Mouse (Mus musculus): ENCODE data around the gene Iqcn. TPM values are rescaled to one million over a fixed set of nuclear protein-coding genes. Genes with fewer than 3 reads are reported as not detected.

Gene Iqcn
- polyA plus RNA-seq, 1 experiment from 2014 or later: not detected

DNA sequence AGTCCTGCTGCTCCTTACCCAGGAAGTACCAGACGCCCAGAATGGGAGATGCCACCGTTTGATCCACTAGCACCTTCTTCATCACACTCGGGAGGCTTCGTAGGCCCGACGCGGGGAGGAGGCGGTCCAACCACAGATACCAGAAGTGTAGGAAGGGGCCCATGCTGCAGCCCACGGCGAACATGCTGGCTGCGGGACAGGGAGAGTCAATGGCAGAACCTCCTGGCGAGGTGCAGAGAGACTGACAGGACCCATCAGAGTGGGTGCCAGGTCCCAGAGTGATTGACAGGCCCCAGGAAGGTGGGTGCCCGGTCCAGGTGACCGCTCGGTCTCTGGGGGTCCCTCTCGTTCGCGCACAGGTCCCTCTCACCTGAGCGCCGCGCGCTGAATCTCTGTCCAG is 57.1 kb downstream of the Iqcn start:
- peak overlapping the region; percentile 79 for H3K4me3 ChIP-seq (ENCODE audit: low read length)
- peak overlapping the region; percentile 82 for H3K4me2 ChIP-seq (ENCODE audit: low read length)
- no peak for ATAC-seq
- H3K9ac ChIP-seq (ENCODE audit: low read depth, low read length): peak overlapping the region; percentile 88
- no peaks in the 10 kb centered on the region for H3K9me3 ChIP-seq (ENCODE audit: control insufficient read depth, low read length)
- H3K4me1 ChIP-seq (ENCODE audit: control insufficient read depth, insufficient read depth, low read depth, low read length): peaks cover 43% of the 10 kb centered on the region
- WGBS: 0% methylated on average over 21 of the region's 22 CpGs
- no peaks in the 10 kb centered on the region for H3K27me3 ChIP-seq (replicated peaks; ENCODE audit: control insufficient read depth, insufficient read depth, low read length)
- H3K27ac ChIP-seq (ENCODE audit: low read depth, low read length): peak overlapping the region; percentile 82
- H3K36me3 ChIP-seq (ENCODE audit: control insufficient read depth, insufficient read depth, low read length): peaks cover 22% of the 10 kb centered on the region

DNA sequence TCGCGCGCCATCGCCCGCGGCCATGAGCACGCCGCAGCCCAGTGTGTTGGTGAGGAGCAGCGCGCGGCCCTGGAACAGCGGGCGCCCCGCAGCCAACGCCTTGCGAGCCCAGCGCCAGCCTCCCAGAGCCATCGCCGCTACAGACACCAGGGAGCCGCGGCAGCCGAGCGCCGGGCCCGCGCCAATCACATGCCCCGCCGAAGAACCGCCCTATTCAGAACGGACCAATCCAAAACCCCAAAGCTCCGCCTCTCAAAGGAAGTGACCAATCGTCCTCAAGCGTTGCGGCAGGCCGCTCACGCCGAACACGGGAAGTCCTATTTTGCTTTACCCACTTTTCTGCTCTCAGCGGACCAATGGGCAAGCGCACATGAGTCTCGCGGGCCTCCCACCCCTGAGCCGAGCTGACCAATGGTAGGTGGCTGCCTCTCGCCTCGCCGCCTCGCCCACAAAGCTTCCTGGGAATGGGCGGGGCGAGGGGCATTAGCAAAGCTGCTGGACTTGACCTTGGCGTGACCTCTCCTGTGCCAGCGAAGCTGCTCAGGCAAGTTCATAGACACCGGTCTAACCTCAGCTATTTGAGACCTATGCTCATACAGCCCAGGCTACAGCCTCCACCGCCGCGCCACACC is 57.6 kb downstream of the Iqcn start, which contains the start of gene Mpv17l2:
Gene Mpv17l2, minus strand, starts transcription at position 172 of the 632 bp plus-strand sequence.
- peak within 1 kb of the TSS; percentile 82 for H3K4me2 ChIP-seq (ENCODE audit: low read length)
- H3K27me3 ChIP-seq (replicated peaks; ENCODE audit: control insufficient read depth, insufficient read depth, low read length): no peaks in the 10 kb centered on the region
- H3K4me1 ChIP-seq (ENCODE audit: control insufficient read depth, insufficient read depth, low read depth, low read length): peaks cover 39% of the 10 kb centered on the region
- peak within 1 kb of the TSS; percentile 82 for H3K27ac ChIP-seq (ENCODE audit: low read depth, low read length)
- under 1% methylated on average over 53 of the region's 55 CpGs for WGBS
- H3K9me3 ChIP-seq (ENCODE audit: control insufficient read depth, low read length): no peaks in the 10 kb centered on the region
- peaks cover 22% of the 10 kb centered on the region for H3K36me3 ChIP-seq (ENCODE audit: control insufficient read depth, insufficient read depth, low read length)
- H3K9ac ChIP-seq (ENCODE audit: low read depth, low read length): peak within 1 kb of the TSS; percentile 88
- H3K4me3 ChIP-seq (ENCODE audit: low read length): peak within 1 kb of the TSS; percentile 79
- ATAC-seq: peak; percentile 96

- WGBS: 92% methylated on average over 1 of the region's 1 CpGs
- no peak overlapping the region for H3K9ac ChIP-seq (ENCODE audit: low read depth, low read length)
- H3K36me3 ChIP-seq (ENCODE audit: control insufficient read depth, insufficient read depth, low read length): peaks cover 12% of the 10 kb centered on the region
- H3K4me2 ChIP-seq (ENCODE audit: low read length): no peak overlapping the region
- H3K4me1 ChIP-seq (ENCODE audit: control insufficient read depth, insufficient read depth, low read depth, low read length): peaks cover 36% of the 10 kb centered on the region
- ATAC-seq: no peak
- H3K27ac ChIP-seq (ENCODE audit: low read depth, low read length): no peak overlapping the region
- H3K4me3 ChIP-seq (ENCODE audit: low read length): no peak overlapping the region
- no peaks in the 10 kb centered on the region for H3K27me3 ChIP-seq (replicated peaks; ENCODE audit: control insufficient read depth, insufficient read depth, low read length)
- no peaks in the 10 kb centered on the region for H3K9me3 ChIP-seq (ENCODE audit: control insufficient read depth, low read length)
Observed at GRCm38 (mm10) chr8:70762118-70762517, 58.9 kb downstream of the Iqcn start.

DNA sequence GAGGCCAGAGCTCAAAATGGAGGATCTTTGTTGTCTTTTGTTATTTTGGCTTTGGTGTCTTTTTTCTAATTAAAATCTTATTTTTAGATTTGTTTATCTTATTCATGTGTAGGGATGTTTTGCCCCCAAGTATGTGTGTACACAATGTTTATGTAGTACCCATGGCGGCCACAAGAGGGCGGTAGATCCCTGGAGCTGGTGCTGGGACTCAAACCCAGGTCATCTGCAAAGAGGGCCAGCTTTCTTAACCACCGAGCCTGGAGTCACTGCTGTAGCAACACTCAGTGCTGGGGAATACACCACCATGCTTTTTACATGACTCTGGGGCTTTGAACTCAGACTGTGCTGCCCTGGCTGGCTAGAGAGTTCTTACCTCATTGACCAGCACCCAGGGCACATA is 60.1 kb downstream of the Iqcn start:
- WGBS: 3% methylated on average over 3 of the region's 3 CpGs
- Histone ChIP-seq H3K4me3 (ENCODE audit: low read length) (no peak overlapping the region), H3K27me3 (replicated peaks; ENCODE audit: control insufficient read depth, insufficient read depth, low read length) (no peaks in the 10 kb centered on the region), H3K4me2 (ENCODE audit: low read length) (no peak overlapping the region), H3K4me1 (ENCODE audit: control insufficient read depth, insufficient read depth, low read depth, low read length) (peaks cover 29% of the 10 kb centered on the region), H3K27ac (ENCODE audit: low read depth, low read length) (no peak overlapping the region), H3K9me3 (ENCODE audit: control insufficient read depth, low read length) (no peaks in the 10 kb centered on the region), H3K9ac (ENCODE audit: low read depth, low read length) (no peak overlapping the region), H3K36me3 (ENCODE audit: control insufficient read depth, insufficient read depth, low read length) (peaks cover 9% of the 10 kb centered on the region)
- no peak for ATAC-seq

- ATAC-seq: no peak
- Histone ChIP-seq H3K36me3 (ENCODE audit: control insufficient read depth, insufficient read depth, low read length) (peaks cover 13% of the 10 kb centered on the region), H3K4me3 (ENCODE audit: low read length) (no peak overlapping the region), H3K4me1 (ENCODE audit: control insufficient read depth, insufficient read depth, low read depth, low read length) (peaks cover 22% of the 10 kb centered on the region), H3K4me2 (ENCODE audit: low read length) (no peak overlapping the region), H3K27me3 (replicated peaks; ENCODE audit: control insufficient read depth, insufficient read depth, low read length) (no peaks in the 10 kb centered on the region), H3K9me3 (ENCODE audit: control insufficient read depth, low read length) (no peaks in the 10 kb centered on the region), H3K9ac (ENCODE audit: low read depth, low read length) (no peak overlapping the region), H3K27ac (ENCODE audit: low read depth, low read length) (no peak overlapping the region)
- 85% methylated on average over 8 of the region's 8 CpGs for WGBS
Observed at GRCm38 (mm10) chr8:70764026-70764425, 60.8 kb downstream of the Iqcn start.

GRCm38 (mm10) chr8:70764676-70765075 is 61.4 kb downstream of the Iqcn start:
- Histone ChIP-seq H3K36me3 (ENCODE audit: control insufficient read depth, insufficient read depth, low read length) (peaks cover 15% of the 10 kb centered on the region), H3K27ac (ENCODE audit: low read depth, low read length) (no peak overlapping the region), H3K9ac (ENCODE audit: low read depth, low read length) (no peak overlapping the region), H3K4me1 (ENCODE audit: control insufficient read depth, insufficient read depth, low read depth, low read length) (peaks cover 16% of the 10 kb centered on the region), H3K4me3 (ENCODE audit: low read length) (no peak overlapping the region), H3K4me2 (ENCODE audit: low read length) (no peak overlapping the region), H3K9me3 (ENCODE audit: control insufficient read depth, low read length) (no peaks in the 10 kb centered on the region), H3K27me3 (replicated peaks; ENCODE audit: control insufficient read depth, insufficient read depth, low read length) (no peaks in the 10 kb centered on the region)
- 95% methylated on average over 13 of the region's 13 CpGs for WGBS
- no peak for ATAC-seq

GRCm38 (mm10) chr8:70765329-70765728 is 62.1 kb downstream of the Iqcn start:
- Histone ChIP-seq H3K4me2 (ENCODE audit: low read length) (peak overlapping the region; percentile 48; the same call in 1 of the 2 replicates), H3K9ac (ENCODE audit: low read depth, low read length) (no peak overlapping the region)
- 88% methylated on average over 9 of the region's 9 CpGs for WGBS

GRCm38 (mm10) chr8:70765838-70766570 is 62.7 kb downstream of the Iqcn start:
- Histone ChIP-seq H3K27ac (ENCODE audit: low read depth, low read length) (no peak overlapping the region), H3K27me3 (replicated peaks; ENCODE audit: control insufficient read depth, insufficient read depth, low read length) (no peaks in the 10 kb centered on the region), H3K9me3 (ENCODE audit: control insufficient read depth, low read length) (no peaks in the 10 kb centered on the region), H3K4me1 (ENCODE audit: control insufficient read depth, insufficient read depth, low read depth, low read length) (peaks cover 8% of the 10 kb centered on the region), H3K4me3 (ENCODE audit: low read length) (peak overlapping the region; percentile 22), H3K36me3 (ENCODE audit: control insufficient read depth, insufficient read depth, low read length) (peaks cover 26% of the 10 kb centered on the region), H3K9ac (ENCODE audit: low read depth, low read length) (peak overlapping the region; percentile 41), H3K4me2 (ENCODE audit: low read length) (peak overlapping the region; percentile 48)
- ATAC-seq: no peak
- 2% methylated on average over 34 of the region's 34 CpGs for WGBS

More at GRCm38 (mm10) chr8:70765329-70765728, 62.1 kb downstream of the Iqcn start:
- H3K36me3 ChIP-seq (ENCODE audit: control insufficient read depth, insufficient read depth, low read length): peaks cover 19% of the 10 kb centered on the region
- peaks cover 9% of the 10 kb centered on the region for H3K4me1 ChIP-seq (ENCODE audit: control insufficient read depth, insufficient read depth, low read depth, low read length)
- H3K27ac ChIP-seq (ENCODE audit: low read depth, low read length): no peak overlapping the region
- no peaks in the 10 kb centered on the region for H3K27me3 ChIP-seq (replicated peaks; ENCODE audit: control insufficient read depth, insufficient read depth, low read length)
- H3K4me3 ChIP-seq (ENCODE audit: low read length): no peak overlapping the region
- ATAC-seq: no peak
- H3K9me3 ChIP-seq (ENCODE audit: control insufficient read depth, low read length): no peaks in the 10 kb centered on the region
